Comparison of ENCODE assay signal across 10 mouse cellular contexts in genomic region chr6:82945750-82946149, GRCm38 (mm10). TPM values are rescaled to one million over a fixed set of nuclear protein-coding genes. Genes with fewer than 3 reads are reported as not detected.
DNase-seq lines count a peak whose midpoint lies in the region; ATAC-seq lines count a peak whose summit lies in the region.
"Had no signal": no experiment of that assay in that cellular context is flagged by ENCODE, and none has a peak within 500 bp of the region (broad histone marks: within the 10 kb centered on the region; RNA-seq: fewer than 3 reads in every experiment).

No protein-coding gene starts in this region.

- ATAC-seq in hindbrain, embryonic 13.5 days (ENCODE audit: low FRiP score), result no peak

- peaks cover 2% of the 10 kb centered on the region; the same call in 1 of the 2 replicates for H3K27me3 ChIP-seq in hindbrain, embryonic 10.5 days (ENCODE audit: insufficient read depth, poor library complexity, severe bottlenecking)
- 0 out of 2 replicates have a peak, but pooled peaks cover 3% of the 10 kb centered on the region for H3K27me3 ChIP-seq in hindbrain, embryonic 13.5 days

- no peaks in the 10 kb centered on the region for H3K9me3 ChIP-seq in hindbrain, embryonic 10.5 days
- no peaks in the 10 kb centered on the region for H3K9me3 ChIP-seq in hindbrain, embryonic 13.5 days

- 57% methylated on average over 6 of the region's 6 CpGs for WGBS in hindbrain, embryonic 10.5 days
- WGBS in hindbrain, embryonic 13.5 days, result 50% methylated on average over 6 of the region's 6 CpGs

- no peaks in the 10 kb centered on the region for H3K4me1 ChIP-seq in hindbrain, embryonic 10.5 days (replicated peaks)
- no peaks in the 10 kb centered on the region for H3K4me1 ChIP-seq in hindbrain, embryonic 13.5 days (replicated peaks)

- intact Hi-C loops in heart, postnatal 25 days (cut with DNase I), result no loop called here

- no peak overlapping the region for H3K4me2 ChIP-seq in hindbrain, embryonic 13.5 days

- no peak overlapping the region for H3K9ac ChIP-seq in hindbrain, embryonic 13.5 days

- no peak overlapping the region for H3K4me3 ChIP-seq in hindbrain, embryonic 10.5 days
- no peak overlapping the region for H3K4me3 ChIP-seq in hindbrain, embryonic 13.5 days
- H3K4me3 ChIP-seq: myocyte had no signal

- no peak overlapping the region for H3K27ac ChIP-seq in hindbrain, embryonic 10.5 days
- H3K27ac ChIP-seq in hindbrain, embryonic 13.5 days, result no peak overlapping the region

- peak; percentile 14 for DNase-seq in hindbrain, embryonic 10.5 days (ENCODE audit: low spot score)
- peak; percentile 44 for DNase-seq in right cerebral cortex, postnatal 4 days
- no peak for DNase-seq in right cerebral cortex, postnatal 10 days (ENCODE audit: low spot score in 2 of 2)
- peak; percentile 33 for DNase-seq in embryo, embryonic 10.5 days (ENCODE audit: low spot score)
- DNase-seq in thymus, postnatal 25 days, result peak; percentile 37
- no peak for DNase-seq in kidney, adult 11 months
- no peak for DNase-seq in heart, postnatal 25 days (ENCODE audit: low spot score)
- DNase-seq: adrenal gland, postnatal 25 days had no signal

- H3K36me3 ChIP-seq in hindbrain, embryonic 10.5 days, result no peaks in the 10 kb centered on the region
- H3K36me3 ChIP-seq in hindbrain, embryonic 13.5 days, result no peaks in the 10 kb centered on the region

RNA-seq across cellular contexts. Expression of gene M1ap, which starts 1.0 kb away (rescaled TPM):
- 0.22 and 0.42 TPM in 2 replicates for polyA plus RNA-seq in hindbrain, embryonic 10.5 days (2016; fragmentation: Nextera tagmentation; extraction: Ambion mirVana)
- not detected in 2 replicates for polyA plus RNA-seq in hindbrain, embryonic 13.5 days (2015; fragmentation: Nextera tagmentation; extraction: Ambion mirVana)
- under 1 TPM in 1 of 2 experiments, not detected in 1; 0.17 TPM for total RNA-seq in heart, postnatal 25 days (2021)
- total RNA-seq: adrenal gland, postnatal 25 days had no signal

RNA-seq across cellular contexts. Expression of gene Sema4f, which starts 6.2 kb away (rescaled TPM):
- 2.9 and 3.2 TPM in 2 replicates for polyA plus RNA-seq in hindbrain, embryonic 10.5 days (2016; fragmentation: Nextera tagmentation; extraction: Ambion mirVana)
- 17.5 and 18.6 TPM in 2 replicates for polyA plus RNA-seq in hindbrain, embryonic 13.5 days (2015; fragmentation: Nextera tagmentation; extraction: Ambion mirVana)
- under 1 TPM; 0.34 to 0.47 TPM for total RNA-seq in heart, postnatal 25 days (2021)

Comparison
In these comparisons a context has a peak if more than half of its experiments do, and no peak if none do; other contexts are left out.
1. DNase-seq: peak in hindbrain, embryonic 10.5 days (single experiment), right cerebral cortex, postnatal 4 days (single experiment), embryo, embryonic 10.5 days (single experiment) and thymus, postnatal 25 days (single experiment); none in right cerebral cortex, postnatal 10 days (0 of 2), kidney, adult 11 months (single experiment) and heart, postnatal 25 days (single experiment).